13 mouse cellular contexts compared by ENCODE assay signal in genomic region chr13:63199588-63199987, GRCm38 (mm10).
"Had no signal": no experiment of that assay in that cellular context is flagged by ENCODE, and none has a peak within 500 bp of the region (broad histone marks: within the 10 kb centered on the region; RNA-seq: fewer than 3 reads in every experiment).

No protein-coding gene starts in this region.

- ATAC-seq: liver, embryonic 12.5 days; midbrain, embryonic 13.5 days had no signal

- DNase-seq: kidney, postnatal 10 days; kidney, postnatal 36 days; layer of hippocampus, postnatal 36 days; liver; lung, postnatal 10 days; right cerebral cortex, adult 18-20 months; right cerebral cortex, postnatal 14 days; right cerebral cortex, postnatal 4 days; thymus, adult 2 months; thymus, postnatal 14 days; thymus, postnatal 4 days had no signal
